ENCODE assay signal across 20 mouse cellular contexts in the genomic region with DNA sequence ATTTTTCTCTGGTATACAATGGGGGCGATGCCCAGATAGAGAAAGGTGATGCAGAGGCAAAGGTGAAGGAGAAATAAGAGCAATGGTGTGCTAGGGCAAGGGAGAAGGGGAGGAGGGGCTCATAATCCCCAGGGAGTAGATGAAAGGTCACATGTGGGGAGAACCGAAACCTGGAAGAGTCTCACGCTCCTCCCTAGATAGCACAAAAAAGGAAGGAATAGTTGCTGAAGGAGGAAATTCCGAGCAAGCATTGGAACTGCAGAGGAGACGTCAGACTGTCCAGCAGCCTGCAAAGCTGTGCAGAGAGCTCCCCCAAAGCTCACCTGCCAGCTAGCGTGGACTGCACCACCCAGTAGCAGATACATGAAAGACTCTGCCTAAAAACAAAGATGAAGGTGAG.
"Had no signal": no experiment of that assay in that cellular context is flagged by ENCODE, and none has a peak within 500 bp of the region (broad histone marks: within the 10 kb centered on the region; RNA-seq: fewer than 3 reads in every experiment).

No protein-coding gene starts in this region.

- H3K4me2 ChIP-seq: liver, embryonic 13.5 days; lung, embryonic 14.5 days; midbrain, embryonic 12.5 days; midbrain, embryonic 15.5 days; neural tube, embryonic 12.5 days; neural tube, embryonic 15.5 days had no signal

- H3K36me3 ChIP-seq: liver, embryonic 13.5 days; midbrain, embryonic 12.5 days; midbrain, embryonic 15.5 days; neural tube, embryonic 12.5 days; neural tube, embryonic 15.5 days had no signal

- ATAC-seq: intestine, postnatal 0 days; lung, postnatal 0 days; midbrain, embryonic 15.5 days had no signal

- H3K4me3 ChIP-seq: layer of hippocampus, adult 2 months; left cerebral cortex, adult 2 months; liver, embryonic 13.5 days; midbrain, embryonic 12.5 days; midbrain, embryonic 15.5 days; neural tube, embryonic 12.5 days; neural tube, embryonic 15.5 days had no signal

- DNase-seq: kidney, adult 2 months; kidney, postnatal 25 days; layer of hippocampus, adult 9-11 months; liver, embryonic 13.5 days; lung, embryonic 14.5 days; right cerebral cortex, postnatal 25 days; spleen, adult 18-20 months; thymus, adult 2 months; thymus, postnatal 14 days; thymus, postnatal 4 days had no signal

- H3K27ac ChIP-seq: kidney, postnatal 0 days; layer of hippocampus, adult 2 months; left cerebral cortex, adult 2 months; liver, embryonic 13.5 days; midbrain, embryonic 12.5 days; midbrain, embryonic 15.5 days; neural tube, embryonic 12.5 days; neural tube, embryonic 15.5 days; stomach, postnatal 0 days had no signal

- H3K9ac ChIP-seq: liver, embryonic 13.5 days; lung, embryonic 14.5 days; midbrain, embryonic 12.5 days; midbrain, embryonic 15.5 days; neural tube, embryonic 12.5 days; neural tube, embryonic 15.5 days had no signal

- H3K4me1 ChIP-seq: midbrain, embryonic 15.5 days; neural tube, embryonic 12.5 days; neural tube, embryonic 15.5 days had no signal

- H3K9me3 ChIP-seq: liver, embryonic 13.5 days; midbrain, embryonic 12.5 days; midbrain, embryonic 15.5 days; neural tube, embryonic 12.5 days; neural tube, embryonic 15.5 days had no signal

- H3K27me3 ChIP-seq: liver, embryonic 13.5 days; neural tube, embryonic 12.5 days had no signal
